In the genomic region with DNA sequence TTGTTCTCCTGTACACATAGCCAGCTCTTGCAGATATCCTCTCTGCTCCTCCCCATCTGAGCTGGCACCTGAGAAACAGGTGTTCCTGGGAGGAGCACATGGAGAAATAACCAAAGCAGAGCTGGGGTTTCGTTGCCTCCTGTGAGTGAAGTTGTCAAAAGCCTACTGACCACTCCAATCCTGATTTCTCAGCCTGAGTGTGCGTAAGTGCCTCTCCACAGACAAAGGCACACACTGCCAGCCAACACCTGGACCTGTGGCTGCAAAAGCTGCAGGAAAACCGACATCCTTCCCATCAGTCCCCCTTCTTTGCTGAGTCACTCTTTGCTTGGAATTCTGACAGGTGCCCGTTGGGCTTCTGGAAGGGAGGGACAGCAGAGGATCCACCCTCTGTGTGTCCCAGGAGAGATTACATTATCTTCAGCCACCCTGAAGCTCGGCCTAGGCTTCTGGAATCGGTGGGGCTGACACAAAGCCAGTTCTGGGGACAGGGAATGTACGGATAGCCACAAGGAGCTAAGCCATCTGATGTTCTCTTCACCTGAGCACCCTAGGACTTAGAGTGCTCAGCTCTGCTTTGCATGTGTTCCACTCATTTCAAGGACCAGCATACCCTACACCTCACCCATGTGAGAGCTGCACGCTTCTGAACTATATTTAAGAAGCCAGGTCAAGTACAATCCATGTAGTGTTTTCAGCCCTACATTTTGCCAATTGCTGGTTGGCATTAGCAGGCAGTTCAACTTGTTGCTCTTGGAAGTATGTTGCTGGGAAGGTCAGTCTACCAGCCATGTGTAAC, we compare ENCODE assay signal across 13 mouse cellular contexts. TPM values are rescaled to one million over a fixed set of nuclear protein-coding genes. Genes with fewer than 3 reads are reported as not detected.
A peak's percentile ranks its signal among the peaks of the same experiment; 100 is the strongest.
DNase-seq lines count a peak whose midpoint lies in the region; ATAC-seq lines count a peak whose summit lies in the region.
"Had no signal": no experiment of that assay in that cellular context is flagged by ENCODE, and none has a peak within 500 bp of the region (broad histone marks: within the 10 kb centered on the region; RNA-seq: fewer than 3 reads in every experiment).

No protein-coding gene starts in this region.

- H3K27me3 ChIP-seq in forebrain, embryonic 10.5 days (ENCODE audit: poor library complexity, severe bottlenecking), result no peaks in the 10 kb centered on the region
- no peaks in the 10 kb centered on the region for H3K27me3 ChIP-seq in forebrain, embryonic 13.5 days
- H3K27me3 ChIP-seq in megakaryocyte, embryonic 14.5 days (replicated peaks), result no peaks in the 10 kb centered on the region
- no peaks in the 10 kb centered on the region for H3K27me3 ChIP-seq in liver, embryonic 15.5 days
- no peaks in the 10 kb centered on the region for H3K27me3 ChIP-seq in stomach, embryonic 15.5 days (replicated peaks)
- H3K27me3 ChIP-seq: hindbrain, embryonic 15.5 days had no signal

- H3K4me3 ChIP-seq in forebrain, embryonic 10.5 days, result no peak overlapping the region
- H3K4me3 ChIP-seq in forebrain, embryonic 13.5 days, result no peak overlapping the region
- peak overlapping the region; percentile 26 for H3K4me3 ChIP-seq in megakaryocyte, embryonic 14.5 days (replicated peaks)
- peak overlapping the region; percentile 17; the same call in 1 of the 2 replicates for H3K4me3 ChIP-seq in liver, embryonic 15.5 days (replicated peaks)
- H3K4me3 ChIP-seq in stomach, embryonic 15.5 days (replicated peaks), result no peak overlapping the region
- H3K4me3 ChIP-seq: hindbrain, embryonic 15.5 days; limb, embryonic 13.5 days had no signal

- ATAC-seq in forebrain, embryonic 13.5 days, result no peak
- no peak for ATAC-seq in megakaryocyte, adult 5-6 weeks (ENCODE audit: poor library complexity, severe bottlenecking)
- peak; percentile 82 for ATAC-seq in liver, embryonic 15.5 days (ENCODE audit: insufficient read depth)
- peak; percentile 73 for ATAC-seq in stomach, embryonic 15.5 days (ENCODE audit: insufficient read depth, low FRiP score, low read depth)
- ATAC-seq in frontal cortex, adult (ENCODE audit: low TSS enrichment), result no peak

- H3K9me3 ChIP-seq in forebrain, embryonic 10.5 days, result no peaks in the 10 kb centered on the region
- H3K9me3 ChIP-seq in forebrain, embryonic 13.5 days (replicated peaks), result no peaks in the 10 kb centered on the region
- no peaks in the 10 kb centered on the region for H3K9me3 ChIP-seq in megakaryocyte, embryonic 14.5 days
- no peaks in the 10 kb centered on the region for H3K9me3 ChIP-seq in liver, embryonic 15.5 days (replicated peaks)
- no peaks in the 10 kb centered on the region for H3K9me3 ChIP-seq in stomach, embryonic 15.5 days
- H3K9me3 ChIP-seq: hindbrain, embryonic 15.5 days; limb, embryonic 13.5 days had no signal

- no peak overlapping the region for H3K4me2 ChIP-seq in forebrain, embryonic 13.5 days
- H3K4me2 ChIP-seq in liver, embryonic 15.5 days, result peak overlapping the region; percentile 63
- no peak overlapping the region for H3K4me2 ChIP-seq in stomach, embryonic 15.5 days
- H3K4me2 ChIP-seq: hindbrain, embryonic 15.5 days; limb, embryonic 13.5 days had no signal

- 0 out of 2 replicates have a peak overlapping the region, but pooled peaks have one; percentile 40 for H3K27ac ChIP-seq in forebrain, embryonic 10.5 days
- H3K27ac ChIP-seq in forebrain, embryonic 13.5 days, result no peak overlapping the region
- peak overlapping the region; percentile 93 for H3K27ac ChIP-seq in liver, embryonic 15.5 days (replicated peaks)
- no peak overlapping the region for H3K27ac ChIP-seq in stomach, embryonic 15.5 days
- H3K27ac ChIP-seq: hindbrain, embryonic 15.5 days; kidney, postnatal 0 days; limb, embryonic 13.5 days had no signal

- 84% methylated on average over 8 of the region's 8 CpGs for WGBS in forebrain, embryonic 10.5 days
- WGBS in forebrain, embryonic 13.5 days, result 77% methylated on average over 8 of the region's 8 CpGs
- WGBS in liver, embryonic 15.5 days (ENCODE audit: insufficient replicate concordance), result 29% methylated on average over 8 of the region's 8 CpGs
- 65% methylated on average over 8 of the region's 8 CpGs for WGBS in stomach, embryonic 15.5 days

- H3K9ac ChIP-seq in forebrain, embryonic 13.5 days, result no peak overlapping the region
- peak overlapping the region; percentile 56 for H3K9ac ChIP-seq in liver, embryonic 15.5 days
- H3K9ac ChIP-seq in stomach, embryonic 15.5 days, result no peak overlapping the region
- H3K9ac ChIP-seq: hindbrain, embryonic 15.5 days; limb, embryonic 13.5 days had no signal

- H3K36me3 ChIP-seq in forebrain, embryonic 10.5 days (replicated peaks), result no peaks in the 10 kb centered on the region
- no peaks in the 10 kb centered on the region for H3K36me3 ChIP-seq in forebrain, embryonic 13.5 days (ENCODE audit: poor library complexity, severe bottlenecking)
- peaks cover 36% of the 10 kb centered on the region for H3K36me3 ChIP-seq in megakaryocyte, embryonic 14.5 days (replicated peaks; ENCODE audit: low read length)
- H3K36me3 ChIP-seq in liver, embryonic 15.5 days (replicated peaks), result peaks cover 28% of the 10 kb centered on the region
- no peaks in the 10 kb centered on the region for H3K36me3 ChIP-seq in stomach, embryonic 15.5 days
- H3K36me3 ChIP-seq: hindbrain, embryonic 15.5 days; limb, embryonic 13.5 days had no signal

- no peaks in the 10 kb centered on the region for H3K4me1 ChIP-seq in forebrain, embryonic 10.5 days
- no peaks in the 10 kb centered on the region for H3K4me1 ChIP-seq in forebrain, embryonic 13.5 days
- peaks cover 83% of the 10 kb centered on the region for H3K4me1 ChIP-seq in megakaryocyte, embryonic 14.5 days
- H3K4me1 ChIP-seq in liver, embryonic 15.5 days (replicated peaks), result peaks cover 93% of the 10 kb centered on the region
- no peaks in the 10 kb centered on the region for H3K4me1 ChIP-seq in stomach, embryonic 15.5 days
- H3K4me1 ChIP-seq: hindbrain, embryonic 15.5 days; limb, embryonic 13.5 days had no signal

- DNase-seq in forebrain, embryonic 10.5 days (ENCODE audit: extremely low spot score, low spot score), result no peak
- no peak for DNase-seq in embryo, embryonic 9.5 days (ENCODE audit: extremely low spot score)
- DNase-seq: layer of hippocampus, postnatal 36 days; thymus, adult 18-20 months had no signal

RNA-seq across cellular contexts. Expression of gene Ikzf1, which starts 48.4 kb away (rescaled TPM):
- 3.0 and 4.2 TPM in 2 replicates for polyA plus RNA-seq in forebrain, embryonic 10.5 days (2016; fragmentation: Nextera tagmentation; extraction: Ambion mirVana)
- polyA plus RNA-seq in forebrain, embryonic 13.5 days (2015; fragmentation: Nextera tagmentation; extraction: Ambion mirVana), result 0.63 TPM in 2 replicates
- polyA plus RNA-seq in megakaryocyte, embryonic 14.5 days (2012; ENCODE audit: insufficient read depth, low replicate concordance), result 15.2 and 18.0 TPM in 2 replicates
- total RNA-seq in megakaryocyte, adult 5-6 weeks (2015), result 217 and 226 TPM in 2 replicates
- 80.8 and 104 TPM in 2 replicates for total RNA-seq in megakaryocyte, adult 5-6 weeks (2017)
- polyA plus RNA-seq in liver, embryonic 15.5 days (2015; fragmentation: Nextera tagmentation; extraction: Ambion mirVana), result 33.7 and 35.9 TPM in 2 replicates
- 3.1 and 4.5 TPM in 2 replicates for polyA plus RNA-seq in stomach, embryonic 15.5 days (2015; fragmentation: Nextera tagmentation; extraction: Ambion mirVana)

Comparison
In these comparisons a context has a peak if more than half of its experiments do, and no peak if none do; other contexts are left out.
1. H3K27ac ChIP-seq: peak in forebrain, embryonic 10.5 days (single experiment) and liver, embryonic 15.5 days (single experiment); none in forebrain, embryonic 13.5 days (single experiment) and stomach, embryonic 15.5 days (single experiment).
2. H3K4me3 ChIP-seq: peak in megakaryocyte, embryonic 14.5 days (single experiment) and liver, embryonic 15.5 days (single experiment); none in forebrain, embryonic 10.5 days (single experiment), forebrain, embryonic 13.5 days (single experiment) and stomach, embryonic 15.5 days (single experiment).
3. ATAC-seq: peak in liver, embryonic 15.5 days (single experiment) and stomach, embryonic 15.5 days (single experiment); none in forebrain, embryonic 13.5 days (single experiment), megakaryocyte, adult 5-6 weeks (single experiment) and frontal cortex, adult (single experiment).